Mouse (Mus musculus) MEL-GATA-1-ER (cell line): Measurements from ENCODE around the gene Dolk.

Experiments
- DNase-seq: peaks from one replicate; pipeline ENCODE4 v3.0.0-alpha.2; 2012; ENCODE audit warnings: low read depth; ENCODE audit errors: extremely low read depth

Dolk gene

GRCm38 (mm10) chr2:30286192-30287026 lies at the start of gene Dolk, which contains the start of gene Nup188:
Gene Dolk, minus strand, starts transcription at chr2:30286334.
Gene Nup188, plus strand, starts transcription at chr2:30286397.
- peak; percentile 53 for DNase-seq

- no peak for DNase-seq
These were observed 49.2 kb upstream of the Dolk start for GRCm38 (mm10) chr2:30335324-30335723.

- DNase-seq = no peak
These were observed 42.7 kb upstream of the Dolk start for GRCm38 (mm10) chr2:30328791-30329190.

DNA sequence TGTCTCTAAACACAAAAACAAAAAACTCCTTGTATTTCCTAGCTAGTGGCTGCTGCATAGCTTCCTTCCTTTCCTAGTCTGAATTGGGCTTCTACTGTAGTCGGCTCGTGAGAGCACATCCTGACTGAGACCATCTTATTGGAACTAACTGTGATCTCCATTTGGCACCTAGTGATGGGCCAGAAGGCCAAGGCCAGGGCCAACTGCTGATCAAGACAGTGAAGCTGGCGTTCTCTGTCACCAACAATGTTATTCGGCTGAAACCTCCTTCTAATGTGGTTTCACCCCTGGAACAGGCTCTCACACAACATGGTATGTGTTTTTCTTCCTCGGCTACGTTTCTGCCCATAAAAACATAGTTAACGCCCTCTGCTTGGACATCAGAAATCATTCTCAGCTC lies 41.1 kb upstream of the Dolk start:
- DNase-seq = no peak

- no peak for DNase-seq
These were observed 39.2 kb upstream of the Dolk start for GRCm38 (mm10) chr2:30325296-30325695.

DNA sequence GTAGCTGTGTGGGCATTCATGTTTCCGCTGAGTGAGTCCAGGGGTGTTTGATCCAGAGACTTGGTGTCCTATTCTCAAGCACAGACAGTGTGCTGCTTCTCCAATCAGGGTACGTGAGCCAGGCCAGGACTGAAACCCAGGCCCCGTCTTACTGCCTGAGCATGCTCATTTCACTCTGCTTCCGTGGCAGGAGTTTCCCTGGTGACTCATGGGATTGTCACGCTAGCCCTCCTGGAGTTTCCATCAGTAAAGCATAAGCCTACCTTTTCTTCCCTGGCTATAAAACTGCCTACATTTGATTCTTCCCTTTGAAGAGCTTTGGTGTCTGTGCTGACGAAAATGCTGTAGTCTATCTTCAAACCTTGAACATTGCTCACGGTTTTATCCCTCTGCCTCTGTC lies 37.0 kb upstream of the Dolk start:
- no peak for DNase-seq

GRCm38 (mm10) chr2:30319260-30319659 lies 33.1 kb upstream of the Dolk start:
- no peak for DNase-seq

GRCm38 (mm10) chr2:30316955-30317354 lies 30.8 kb upstream of the Dolk start:
- no peak for DNase-seq

- no peak for DNase-seq
These were observed 30.0 kb upstream of the Dolk start for GRCm38 (mm10) chr2:30316136-30316535.

GRCm38 (mm10) chr2:30311481-30311880 lies 25.3 kb upstream of the Dolk start:
- DNase-seq = no peak

DNA sequence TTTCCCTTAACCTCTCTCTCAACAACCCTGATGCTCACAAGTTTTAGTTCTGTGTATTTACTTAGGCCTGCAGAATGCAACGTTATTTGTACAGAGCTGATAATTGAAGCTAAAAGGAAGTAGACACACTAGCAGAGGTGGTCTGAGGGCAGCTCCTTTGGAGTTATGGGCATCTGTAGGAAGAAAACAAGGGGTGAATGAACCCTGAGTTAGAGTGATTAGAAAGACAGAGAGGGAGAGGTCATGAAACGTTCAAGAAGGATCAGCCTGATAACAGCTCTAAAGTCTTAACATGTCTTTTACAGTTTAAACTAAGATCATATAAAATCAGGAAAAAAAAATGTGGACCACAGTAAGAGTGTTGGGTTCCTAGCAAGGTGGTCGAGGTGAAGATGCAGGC lies 23.2 kb upstream of the Dolk start:
- DNase-seq = no peak

GRCm38 (mm10) chr2:30306087-30306486 lies 20.0 kb upstream of the Dolk start:
- DNase-seq = no peak

- DNase-seq = no peak
These were observed 13.8 kb upstream of the Dolk start for GRCm38 (mm10) chr2:30299966-30300365.

- no peak for DNase-seq
These were observed 13.4 kb upstream of the Dolk start for GRCm38 (mm10) chr2:30299525-30299924.

GRCm38 (mm10) chr2:30287027-30287373 lies 866 bp upstream of the Dolk start:
- no peak for DNase-seq

DNA sequence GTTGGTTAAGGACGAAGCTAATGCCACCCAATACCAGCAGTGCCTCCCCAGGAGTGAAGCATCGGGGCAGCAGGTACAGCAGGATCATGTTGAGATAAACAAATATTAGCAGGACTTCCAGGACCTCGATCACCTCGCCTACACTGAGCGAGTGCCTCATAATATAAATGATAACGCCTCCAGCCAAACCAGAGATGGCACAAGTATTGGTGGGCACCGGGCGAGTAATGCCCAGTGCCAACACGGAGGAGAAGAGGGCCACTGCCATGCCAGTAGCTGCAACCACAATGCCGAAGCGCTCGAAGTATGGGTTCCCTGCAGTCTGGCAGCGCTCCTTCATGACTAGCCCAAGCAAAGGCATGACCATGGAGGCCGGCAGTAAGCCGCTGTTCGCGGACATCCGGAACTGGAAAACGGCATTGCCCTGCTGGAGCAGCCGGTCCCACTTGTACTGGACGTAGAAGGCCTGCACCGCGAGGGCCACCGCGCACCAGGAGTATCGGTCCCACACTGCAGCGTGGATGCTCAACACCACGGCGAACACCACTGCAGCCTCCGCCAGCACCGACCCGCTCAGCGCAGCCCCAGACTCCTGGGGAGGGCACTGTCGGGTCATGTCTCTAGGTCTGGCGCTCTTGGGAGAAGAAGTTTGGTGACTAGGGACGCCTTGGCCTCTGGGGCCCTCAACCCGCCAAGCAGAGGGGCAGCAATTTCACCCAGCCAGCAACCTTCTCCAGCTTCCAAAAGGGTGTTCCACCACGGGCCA lies 535 bp downstream of the Dolk start:
- DNase-seq = no peak

GRCm38 (mm10) chr2:30285004-30285403 lies 1.1 kb downstream of the Dolk start:
- DNase-seq = no peak

- no peak for DNase-seq
These were observed 2.9 kb downstream of the Dolk start for GRCm38 (mm10) chr2:30283193-30283592.

GRCm38 (mm10) chr2:30281651-30282050 lies 4.5 kb downstream of the Dolk start:
- no peak for DNase-seq

- DNase-seq = no peak
These were observed 5.4 kb downstream of the Dolk start, which contains the start of gene Gm28038 for GRCm38 (mm10) chr2:30280743-30281142. Gene Gm28038, plus strand, starts transcription at chr2:30281043.

DNA sequence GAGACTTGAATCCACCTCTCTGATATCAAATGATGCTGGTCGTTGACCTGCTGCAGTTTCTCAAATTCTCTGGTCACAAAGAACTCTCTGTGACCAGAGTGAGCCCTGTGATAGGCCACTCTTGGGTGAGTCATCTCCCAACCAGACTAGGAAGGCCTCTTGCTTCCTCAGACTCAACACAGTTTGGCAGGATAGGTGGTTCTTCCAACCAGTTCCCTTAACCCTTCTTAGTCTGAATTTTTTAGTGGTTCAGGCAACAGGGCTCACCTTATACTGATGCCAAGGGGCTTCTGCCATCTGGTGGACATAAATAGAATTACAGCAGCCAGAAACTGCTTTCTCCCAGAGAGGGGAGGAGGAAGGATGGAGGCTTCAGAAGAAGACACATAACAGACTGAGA lies 16.0 kb downstream of the Dolk start:
- DNase-seq = peak; percentile 73

DNA sequence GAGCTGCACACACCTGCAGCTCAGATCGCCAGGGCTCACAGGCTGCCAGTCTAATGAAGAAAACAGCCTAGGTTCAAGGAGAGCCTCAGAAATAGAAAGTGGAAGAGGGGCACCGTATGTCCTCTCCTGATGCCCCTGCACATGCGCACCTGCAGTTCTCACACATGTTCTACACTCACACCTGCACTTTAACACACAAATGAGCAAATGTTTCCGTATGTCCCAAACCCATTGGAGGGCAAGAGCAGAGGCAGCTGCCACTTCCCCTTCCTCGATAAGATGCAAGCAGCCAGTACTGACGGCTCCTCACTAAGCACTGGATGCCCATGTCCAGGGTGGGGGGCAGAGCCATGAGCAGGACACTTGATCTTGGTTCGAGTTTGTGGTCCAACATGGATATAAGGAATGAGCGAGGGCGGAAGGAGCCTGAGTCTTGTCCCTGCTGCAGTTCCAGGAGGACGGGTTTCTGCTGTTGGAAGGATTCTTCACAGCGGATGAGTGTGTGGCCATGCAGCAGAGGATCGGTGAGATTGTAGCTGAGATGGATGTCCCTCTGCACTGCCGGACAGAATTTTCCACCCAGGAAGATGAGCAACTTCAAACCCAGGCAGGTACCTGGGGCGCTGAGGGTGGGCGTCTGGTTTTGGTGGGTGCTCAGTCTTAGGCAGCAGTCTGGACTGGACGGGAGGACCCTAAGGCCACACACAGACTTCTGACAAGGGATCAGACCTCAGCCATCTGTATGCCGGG lies 16.7 kb downstream of the Dolk start:
- DNase-seq = no peak
